Mouse (Mus musculus) forebrain, embryonic 14.5 days (tissue): ENCODE data around the gene Spata13. TPM values are rescaled to one million over a fixed set of nuclear protein-coding genes. Genes with fewer than 3 reads are reported as not detected.

Experiments
- ATAC-seq: fragments of 200-750 bp; cut with Nextera tagmentation; 2 replicates; pipeline ENCODE4 v1.8.0; 2017; ENCODE audit warnings: mild to moderate bottlenecking, moderate library complexity
- DNase-seq: peaks from one replicate; pipeline ENCODE4 v3.0.0-alpha.2; 2015; ENCODE audit warnings: low spot score
- H3K27ac ChIP-seq: fragments of 300-500 bp; sonication (generic); 2 replicates; pipeline ENCODE4 v1.5.1; 2014; ENCODE audit warnings: low read depth, mild to moderate bottlenecking, control low read depth, low read length, moderate library complexity
- H3K27me3 ChIP-seq: fragments of 300-500 bp; sonication (generic); replicated peaks from 2 replicates; pipeline ENCODE4 v1.6.1; 2014; ENCODE audit warnings: low read length, control low read depth, mixed read lengths; ENCODE audit not compliant: control insufficient read depth, insufficient read depth
- H3K36me3 ChIP-seq: fragments of 300-500 bp; sonication (generic); 2 replicates; pipeline ENCODE4 v1.6.1; 2014; ENCODE audit warnings: low read length, control low read depth; ENCODE audit not compliant: control insufficient read depth, insufficient read depth
- H3K4me1 ChIP-seq: fragments of 300-500 bp; sonication (generic); 2 replicates; pipeline ENCODE4 v1.6.1; 2014; ENCODE audit warnings: antibody characterized with exemption, low read length, control low read depth; ENCODE audit not compliant: control insufficient read depth, insufficient read depth
- H3K4me2 ChIP-seq: fragments of 300-500 bp; sonication (generic); 2 replicates; pipeline ENCODE4 v1.6.1; 2014; ENCODE audit warnings: mild to moderate bottlenecking, control low read depth, low read length
- H3K4me3 ChIP-seq: fragments of 300-500 bp; sonication (generic); 2 replicates; pipeline ENCODE4 v1.5.1; 2014; ENCODE audit warnings: low read depth, low read length, control low read depth
- H3K9ac ChIP-seq: fragments of 300-500 bp; sonication (generic); 2 replicates; pipeline ENCODE4 v1.6.1; 2014; ENCODE audit warnings: mild to moderate bottlenecking, low read length, control low read depth, moderate library complexity
- H3K9me3 ChIP-seq: fragments of 300-500 bp; sonication (generic); replicated peaks from 2 replicates; pipeline ENCODE4 v1.6.1; 2016; ENCODE audit warnings: low read length, control low read depth, mixed read lengths; ENCODE audit not compliant: control insufficient read depth
- WGBS: fragments of 180-500 bp; shearing (Covaris S2); extraction: QIAGEN DNeasy Blood & Tissue Kit; methylation state at CpG from one replicate; pipeline ENCODE4 v1.1.7; 2014; 5-methylcytosine and 5-hydroxymethylcytosine counted together
- polyA plus RNA-seq: library from polyadenylated mRNA; unstranded; fragments of >200 nt; fragmentation: Nextera tagmentation; extraction: Ambion mirVana; gene quantifications from 2 replicates; pipeline ENCODE4 v1.2.1, GENCODE M21; 2014

The Spata13 gene
- polyA plus RNA-seq, 1 experiment from 2014 or later = 36.6 TPM

DNA sequence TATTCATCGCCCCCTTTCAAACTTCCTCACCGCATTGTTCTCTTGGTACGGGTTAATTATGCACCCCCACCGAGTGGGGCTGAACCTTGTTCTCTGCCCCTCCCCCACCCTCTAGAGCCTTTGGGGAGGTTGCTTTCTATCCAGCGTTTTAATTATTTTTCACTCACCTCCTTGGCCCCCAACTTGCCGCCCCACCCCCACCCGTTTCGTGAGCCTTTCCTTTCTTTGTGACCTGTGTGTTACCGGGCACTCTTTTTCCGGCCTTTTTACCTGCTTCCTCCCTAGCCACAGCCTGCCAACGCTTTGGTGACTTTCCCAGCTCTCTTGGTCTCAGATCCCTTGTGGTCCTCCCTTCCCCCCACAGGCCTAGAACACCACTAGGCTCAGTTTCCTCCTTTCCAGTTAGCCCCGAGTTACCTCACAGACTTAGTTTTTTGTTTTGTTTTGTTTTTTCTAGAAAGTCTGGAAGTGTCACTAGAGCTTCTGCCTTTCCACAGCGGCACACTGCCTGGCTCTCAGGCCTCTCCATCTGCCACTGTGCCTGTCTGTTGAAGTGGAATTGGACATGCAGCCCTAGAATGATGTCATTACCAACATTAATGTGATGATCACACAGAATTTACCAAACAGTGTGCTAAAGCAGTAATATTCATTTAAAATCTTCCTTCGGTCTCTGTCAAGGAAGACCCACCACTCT, 2.3 kb downstream of the Spata13 start:
- peaks cover 36% of the 10 kb centered on the region for H3K4me1 ChIP-seq
- H3K4me3 ChIP-seq = peak overlapping the region; percentile 81
- no peaks in the 10 kb centered on the region for H3K9me3 ChIP-seq
- ATAC-seq (no peak), DNase-seq (peak; percentile 78)
- no peaks in the 10 kb centered on the region for H3K36me3 ChIP-seq
- H3K4me2 ChIP-seq = peak overlapping the region; percentile 89
- peak overlapping the region; percentile 82 for H3K9ac ChIP-seq
- WGBS = 4% methylated on average over 14 of the region's 14 CpGs
- H3K27ac ChIP-seq = peak overlapping the region; percentile 3; the same call in 1 of the 2 replicates
- H3K27me3 ChIP-seq = no peaks in the 10 kb centered on the region

DNA sequence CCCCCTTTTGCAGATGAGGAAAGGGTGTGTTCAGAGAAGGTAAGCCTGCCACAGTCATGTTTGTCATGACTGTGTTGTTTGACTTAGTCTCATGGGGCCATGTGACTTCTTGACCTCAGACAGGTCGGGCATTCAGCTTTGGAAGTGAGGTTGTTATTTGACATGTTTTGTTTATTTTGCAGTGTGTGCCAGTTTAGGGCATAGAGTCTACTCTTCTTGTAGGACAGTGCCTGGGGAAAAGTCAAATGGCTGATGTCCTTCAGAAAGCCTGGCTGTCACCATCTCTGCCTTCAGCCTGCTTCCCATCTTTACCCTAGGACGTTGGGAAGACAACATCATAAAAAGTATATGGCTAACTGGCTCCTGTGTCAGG, 2.8 kb downstream of the Spata13 start:
- H3K4me1 ChIP-seq = peaks cover 42% of the 10 kb centered on the region
- peak overlapping the region; percentile 89 for H3K4me2 ChIP-seq
- peak overlapping the region; percentile 82; the same call in 1 of the 2 replicates for H3K9ac ChIP-seq
- ATAC-seq (no peak), DNase-seq (no peak)
- 6% methylated on average over 2 of the region's 2 CpGs for WGBS
- peak overlapping the region; percentile 81 for H3K4me3 ChIP-seq
- no peak overlapping the region for H3K27ac ChIP-seq
- H3K9me3 ChIP-seq = no peaks in the 10 kb centered on the region
- H3K27me3 ChIP-seq = no peaks in the 10 kb centered on the region
- H3K36me3 ChIP-seq = no peaks in the 10 kb centered on the region

DNA sequence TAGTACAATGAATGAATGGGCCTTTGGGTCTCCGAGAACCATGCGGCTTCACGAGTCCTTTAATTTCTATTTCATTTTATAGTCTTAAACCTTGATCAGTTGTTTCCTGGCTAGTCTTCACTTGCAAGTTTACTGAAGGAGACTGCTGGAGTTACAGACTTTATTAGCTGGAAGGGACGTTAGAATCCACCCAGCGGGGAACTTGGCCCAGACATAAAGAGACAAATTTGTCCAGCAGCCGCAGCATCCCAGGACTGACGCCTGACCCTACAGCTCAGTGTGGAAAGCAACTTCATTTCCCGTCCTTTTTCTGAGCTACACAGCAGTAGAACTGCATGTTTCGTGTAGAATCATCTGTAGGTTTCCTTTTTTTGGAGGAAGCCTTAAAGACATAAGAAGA, 3.2 kb downstream of the Spata13 start:
- ATAC-seq = no peak
- H3K27ac ChIP-seq = no peak overlapping the region
- H3K9ac ChIP-seq = peak overlapping the region; percentile 52; the same call in 1 of the 2 replicates

DNA sequence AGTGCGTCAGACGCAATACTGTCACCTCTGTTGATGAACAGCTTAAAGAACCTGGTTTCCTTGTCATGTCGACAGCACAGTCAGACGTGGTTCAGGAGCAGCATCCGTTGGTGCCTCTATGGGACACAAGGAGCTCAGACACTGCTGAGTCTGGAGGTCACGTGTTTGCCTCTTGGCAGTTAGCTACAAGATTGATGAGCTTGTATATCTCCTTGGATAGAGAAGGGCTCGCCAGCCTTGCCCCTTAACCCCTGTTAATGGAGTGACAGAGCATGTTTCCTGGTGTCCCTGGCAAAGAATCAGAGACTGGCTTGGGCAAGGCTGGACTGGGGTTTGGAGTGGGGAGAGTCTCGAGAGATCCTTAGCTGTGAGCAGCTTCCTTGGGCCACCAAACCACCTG, 4.4 kb downstream of the Spata13 start:
- no peak overlapping the region for H3K27ac ChIP-seq
- peak overlapping the region; percentile 89 for H3K4me2 ChIP-seq
- no peaks in the 10 kb centered on the region for H3K9me3 ChIP-seq
- H3K4me3 ChIP-seq = no peak overlapping the region
- peaks cover 51% of the 10 kb centered on the region for H3K4me1 ChIP-seq
- no peaks in the 10 kb centered on the region for H3K36me3 ChIP-seq
- DNase-seq (no peak), ATAC-seq (no peak)
- no peak overlapping the region; the same call in 1 of the 2 replicates for H3K9ac ChIP-seq
- H3K27me3 ChIP-seq = no peaks in the 10 kb centered on the region
- 63% methylated on average over 8 of the region's 8 CpGs for whole genome bisulfite sequencing

More for the DNA sequence above, 3.2 kb downstream of the Spata13 start:
- Histone ChIP-seq H3K4me3 (peak overlapping the region; percentile 81), H3K9me3 (no peaks in the 10 kb centered on the region), H3K4me1 (peaks cover 46% of the 10 kb centered on the region), H3K36me3 (no peaks in the 10 kb centered on the region), H3K4me2 (peak overlapping the region; percentile 89), H3K27me3 (no peaks in the 10 kb centered on the region)
- DNase-seq = no peak
- 23% methylated on average over 9 of the region's 9 CpGs for WGBS

DNA sequence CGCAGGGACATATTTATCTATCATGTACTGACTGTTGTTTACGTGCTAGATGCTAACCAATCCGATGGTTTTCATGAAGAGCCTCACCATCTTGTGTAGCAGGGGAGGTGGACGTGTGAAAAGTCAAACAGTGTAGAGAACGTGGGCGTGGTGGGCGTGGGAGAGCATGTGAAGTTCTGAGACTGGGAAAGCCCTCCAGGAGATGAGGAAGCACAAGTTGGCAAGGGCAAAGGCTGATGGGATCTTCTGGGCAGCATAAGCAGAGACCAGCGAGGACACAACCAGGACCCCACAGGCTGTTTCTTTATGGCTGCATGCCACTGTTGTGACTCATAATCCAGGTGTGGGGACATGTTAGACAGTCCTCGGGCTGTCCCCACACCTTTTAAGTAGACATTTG, 5.4 kb downstream of the Spata13 start:
- Histone ChIP-seq H3K36me3 (no peaks in the 10 kb centered on the region), H3K9me3 (no peaks in the 10 kb centered on the region), H3K27me3 (no peaks in the 10 kb centered on the region), H3K9ac (no peak overlapping the region), H3K4me2 (0 out of 2 replicates have a peak overlapping the region, but pooled peaks have one; percentile 10), H3K4me1 (peaks cover 54% of the 10 kb centered on the region), H3K27ac (no peak overlapping the region), H3K4me3 (no peak overlapping the region)
- ATAC-seq (no peak), DNase-seq (no peak)
- WGBS = 82% methylated on average over 9 of the region's 9 CpGs

DNA sequence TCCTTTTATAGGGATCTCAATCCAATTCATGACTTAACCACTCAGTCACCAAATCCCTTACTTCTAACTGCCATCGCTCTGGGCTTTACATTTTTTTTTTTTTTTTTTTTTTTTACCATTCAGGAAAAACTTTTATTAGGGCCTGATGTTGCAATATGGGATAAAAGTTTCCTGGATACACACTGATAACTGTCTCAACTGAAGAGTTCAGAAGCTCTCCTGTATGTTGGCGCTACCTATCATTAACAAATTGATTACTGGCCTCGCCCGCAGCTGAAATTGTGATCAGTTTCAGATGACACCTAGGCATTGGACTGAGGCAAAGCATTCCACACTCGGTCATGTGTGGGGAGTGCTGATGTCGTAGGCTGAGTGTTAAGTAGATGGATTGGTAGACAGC, 7.3 kb downstream of the Spata13 start:
- H3K9ac ChIP-seq = no peak overlapping the region
- H3K27ac ChIP-seq = 0 out of 2 replicates have a peak overlapping the region, but pooled peaks have one; percentile 45
- H3K36me3 ChIP-seq = no peaks in the 10 kb centered on the region
- H3K27me3 ChIP-seq = no peaks in the 10 kb centered on the region
- peaks cover 59% of the 10 kb centered on the region for H3K4me1 ChIP-seq
- no peaks in the 10 kb centered on the region for H3K9me3 ChIP-seq
- WGBS = 70% methylated on average over 6 of the region's 6 CpGs
- H3K4me2 ChIP-seq = peak overlapping the region; percentile 16; the same call in 1 of the 2 replicates
- ATAC-seq = no peak
- DNase-seq = no peak
- H3K4me3 ChIP-seq = no peak overlapping the region

DNA sequence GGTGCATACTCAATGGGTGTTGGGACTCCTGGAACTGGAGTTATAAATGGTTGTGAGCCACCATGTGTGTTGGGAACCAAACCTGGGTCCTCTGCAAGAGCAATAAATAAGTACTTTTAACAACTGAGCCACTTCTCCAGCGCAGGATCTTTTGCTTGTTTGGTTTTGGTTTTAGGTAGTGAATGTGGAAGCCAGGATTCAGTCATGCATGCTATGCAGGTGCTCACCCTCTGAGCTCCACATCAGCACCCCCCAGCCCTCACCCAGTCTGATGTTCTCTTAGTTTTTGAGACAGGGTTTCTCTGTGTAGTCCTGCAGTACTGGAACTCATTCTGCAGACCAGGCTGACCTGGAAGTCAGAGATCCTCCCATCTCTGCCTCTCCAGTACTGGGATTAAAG, 8.3 kb downstream of the Spata13 start:
- Histone ChIP-seq H3K9ac (no peak overlapping the region), H3K4me3 (no peak overlapping the region), H3K4me2 (peak overlapping the region; percentile 38), H3K4me1 (peaks cover 49% of the 10 kb centered on the region), H3K9me3 (no peaks in the 10 kb centered on the region), H3K27ac (peak overlapping the region; percentile 89), H3K27me3 (no peaks in the 10 kb centered on the region), H3K36me3 (no peaks in the 10 kb centered on the region)
- ATAC-seq = no peak
- WGBS = 61% methylated on average over 1 of the region's 1 CpGs
- DNase-seq = no peak

DNA sequence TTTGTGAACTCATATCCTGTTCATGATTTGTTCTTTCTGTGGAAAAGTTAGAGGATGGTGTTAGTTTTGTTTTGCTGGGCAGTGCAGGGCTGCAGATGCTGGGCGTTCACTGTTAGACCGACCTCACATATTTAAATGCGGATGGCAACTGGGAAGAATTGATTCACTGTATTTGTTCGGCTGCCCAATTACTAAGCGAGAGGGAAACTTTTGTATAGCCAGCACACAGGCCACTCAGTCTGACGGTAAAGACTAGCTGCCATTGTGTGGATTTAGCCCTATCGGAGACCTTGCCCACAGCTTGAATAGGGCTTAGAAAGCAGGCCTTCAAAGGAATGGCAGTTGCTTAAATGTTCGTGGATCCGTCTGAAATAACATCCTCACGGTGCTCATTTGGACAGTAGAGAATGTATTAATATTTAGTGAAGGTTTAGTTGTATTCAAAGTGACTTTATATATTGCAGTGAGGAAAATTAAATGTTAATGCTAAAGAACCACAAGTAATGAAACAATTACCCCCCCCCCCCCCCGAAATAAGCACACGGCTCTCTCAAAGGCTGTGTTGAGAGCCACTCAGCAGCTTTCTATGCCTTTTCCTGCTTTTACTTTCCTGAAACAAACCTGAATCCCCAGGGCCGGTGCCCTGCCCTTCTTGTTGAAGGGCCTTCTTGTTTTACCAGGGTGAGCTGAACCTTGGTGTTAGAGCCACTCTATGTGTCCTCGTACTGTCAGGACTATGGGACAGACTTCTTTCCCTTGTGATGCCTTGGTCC, 9.5 kb downstream of the Spata13 start:
- Histone ChIP-seq H3K4me2 (peak overlapping the region; percentile 38), H3K4me1 (peaks cover 37% of the 10 kb centered on the region), H3K36me3 (no peaks in the 10 kb centered on the region; the same call in 1 of the 2 replicates), H3K9ac (peak overlapping the region; percentile 18), H3K9me3 (no peaks in the 10 kb centered on the region), H3K27me3 (no peaks in the 10 kb centered on the region), H3K4me3 (no peak overlapping the region), H3K27ac (peak overlapping the region; percentile 89)
- DNase-seq = peak; percentile 88
- peak; percentile 88 for ATAC-seq
- 5% methylated on average over 14 of the region's 14 CpGs for WGBS

DNA sequence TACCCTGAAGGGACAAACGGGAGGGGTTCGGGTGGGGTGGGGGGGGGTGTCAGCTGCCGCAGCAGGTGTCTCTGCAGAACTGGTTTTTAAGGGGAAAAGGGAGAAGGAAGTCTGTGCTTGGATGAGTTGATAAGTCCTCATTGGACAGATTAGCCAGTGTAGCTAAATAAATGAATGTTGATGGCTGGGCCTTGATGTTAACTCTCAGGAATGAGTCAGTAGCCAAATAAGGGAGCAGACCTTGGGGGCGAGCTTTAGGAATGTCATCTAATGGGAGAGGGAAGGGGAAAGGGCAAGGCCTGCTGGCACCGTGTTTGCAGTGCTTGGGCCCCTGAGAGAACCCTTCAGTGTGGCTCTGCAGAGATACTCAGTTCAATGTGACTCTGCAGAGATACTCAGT, 12.6 kb downstream of the Spata13 start:
- DNase-seq (no peak), ATAC-seq (no peak)
- no peak overlapping the region for H3K9ac ChIP-seq
- no peak overlapping the region for H3K27ac ChIP-seq
- H3K27me3 ChIP-seq = no peaks in the 10 kb centered on the region
- no peak overlapping the region for H3K4me3 ChIP-seq
- no peak overlapping the region for H3K4me2 ChIP-seq
- no peaks in the 10 kb centered on the region for H3K9me3 ChIP-seq
- H3K36me3 ChIP-seq = no peaks in the 10 kb centered on the region; the same call in 1 of the 2 replicates
- 57% methylated on average over 5 of the region's 5 CpGs for WGBS
- peaks cover 26% of the 10 kb centered on the region for H3K4me1 ChIP-seq
